Mouse (Mus musculus): ENCODE data around the gene Vgf.

- no peak for TF ChIP-seq CTCF (conservative IDR thresholded peaks at IDR 0.05; ENCODE audit: insufficient read depth, insufficient read length, low read depth, low read length)
- no peak for TF ChIP-seq POLR2A (IDR thresholded peaks at IDR 0.05; ENCODE audit: low read depth, low read length)
These were observed 2.5 kb downstream of the Vgf start for GRCm38 (mm10) chr5:137028561-137029272.
